Mouse (Mus musculus) liver, postnatal 0 days (tissue): ENCODE measurements around the gene Aasdhppt. TPM values are rescaled to one million over a fixed set of nuclear protein-coding genes. Genes with fewer than 3 reads are reported as not detected.
A peak's percentile ranks its signal among the peaks of the same experiment; 100 is the strongest.

Experiments used
- ATAC-seq: fragments of 200-750 bp; cut with Nextera tagmentation; 2 replicates; pipeline ENCODE4 v1.8.0; 2017; ENCODE audit warnings: mild to moderate bottlenecking, moderate library complexity
- DNase-seq: peaks from one replicate; pipeline ENCODE4 v3.0.0-alpha.2; 2016
- H3K27ac ChIP-seq: fragments of 300-500 bp; sonication (generic); 2 replicates; pipeline ENCODE4 v1.5.1; 2014; ENCODE audit warnings: antibody characterized with exemption, moderate library complexity, mild to moderate bottlenecking, low read depth
- H3K27me3 ChIP-seq: fragments of 300-500 bp; sonication (generic); 2 replicates; pipeline ENCODE4 v1.6.1; 2014; ENCODE audit warnings: low read length, control low read depth, mixed read lengths; ENCODE audit not compliant: insufficient read depth
- H3K36me3 ChIP-seq: fragments of 300-500 bp; sonication (generic); replicated peaks from 2 replicates; pipeline ENCODE4 v1.6.1; 2014; ENCODE audit warnings: mild to moderate bottlenecking, control low read depth, low read length, moderate library complexity, mixed read lengths; ENCODE audit not compliant: insufficient read depth
- H3K4me1 ChIP-seq: fragments of 300-500 bp; sonication (generic); 2 replicates; pipeline ENCODE4 v1.6.1; 2014; ENCODE audit warnings: antibody characterized with exemption, mild to moderate bottlenecking, control low read depth; ENCODE audit not compliant: insufficient read depth
- H3K4me2 ChIP-seq: fragments of 300-500 bp; sonication (generic); 2 replicates; pipeline ENCODE4 v1.6.1; 2014; ENCODE audit warnings: low read depth, mild to moderate bottlenecking, low read length, moderate library complexity, mixed read lengths
- H3K4me3 ChIP-seq: fragments of 300-500 bp; sonication (generic); 2 replicates; pipeline ENCODE4 v1.5.1; 2014; ENCODE audit warnings: low read depth, low read length
- H3K9ac ChIP-seq: fragments of 300-500 bp; sonication (generic); replicated peaks from 2 replicates; pipeline ENCODE4 v1.6.1; 2014; ENCODE audit warnings: mild to moderate bottlenecking, moderate library complexity
- H3K9me3 ChIP-seq: fragments of 300-500 bp; sonication (generic); 2 replicates; pipeline ENCODE4 v1.6.1; 2016; ENCODE audit warnings: mild to moderate bottlenecking, control low read depth, low read length, mixed read lengths
- CTCF ChIP-seq: sonication (generic); IDR thresholded peaks from 2 replicates; pipeline ENCODE4 v1.5.1; 2016; ENCODE audit warnings: antibody characterized with exemption, low read depth
- EP300 ChIP-seq: IDR thresholded peaks from 2 replicates; pipeline ENCODE4 v1.6.1; 2016; ENCODE audit warnings: antibody characterized with exemption, low read depth, mild to moderate bottlenecking
- WGBS: fragments of 180-500 bp; shearing (Covaris S2); extraction: QIAGEN DNeasy Blood & Tissue Kit; methylation state at CpG from one replicate; pipeline ENCODE4 v1.1.7; 2014; ENCODE audit not compliant: insufficient replicate concordance; 5-methylcytosine and 5-hydroxymethylcytosine counted together
- microRNA-seq: library from miRNA; unstranded; fragments of <30 nt; microRNA quantifications from one replicate; pipeline ENCODE4, GENCODE M21; 2016
- polyA plus RNA-seq: library from polyadenylated mRNA; unstranded; fragments of >200 nt; fragmentation: Nextera tagmentation; extraction: Ambion mirVana; gene quantifications from 2 replicates; pipeline ENCODE4 v1.2.1, GENCODE M21; 2015

Gene Aasdhppt
- polyA plus RNA-seq, 1 experiment from 2014 or later, result 22.8 TPM

DNA sequence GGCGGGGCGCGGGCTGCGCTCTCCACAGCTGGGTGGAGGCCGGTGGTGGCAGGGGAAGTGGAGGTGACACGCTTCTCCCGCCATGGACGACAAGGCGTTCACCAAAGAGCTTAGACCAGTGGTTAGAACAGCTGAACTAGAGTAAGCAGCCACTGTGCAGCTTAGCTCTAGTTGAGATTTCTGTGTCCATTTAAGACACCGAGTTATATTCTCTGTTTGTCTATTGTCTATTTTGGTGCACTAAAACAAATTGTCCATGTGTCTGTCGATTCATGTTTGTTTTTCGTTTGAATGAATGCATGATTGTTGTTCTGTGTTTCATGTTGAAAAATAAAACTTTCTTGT is 48.6 kb downstream of the Aasdhppt start:
- Histone ChIP-seq H3K9me3 (peaks cover 9% of the 10 kb centered on the region; the same call in 1 of the 2 replicates), H3K9ac (no peak overlapping the region), H3K27ac (no peak overlapping the region), H3K4me2 (no peak overlapping the region), H3K4me1 (no peaks in the 10 kb centered on the region), H3K27me3 (no peaks in the 10 kb centered on the region), H3K4me3 (no peak overlapping the region), H3K36me3 (no peaks in the 10 kb centered on the region)
- WGBS, result 54% methylated on average over 12 of the region's 12 CpGs
- ATAC-seq (no peak), DNase-seq (no peak)
- TF ChIP-seq EP300 (no peak), CTCF (no peak)

DNA sequence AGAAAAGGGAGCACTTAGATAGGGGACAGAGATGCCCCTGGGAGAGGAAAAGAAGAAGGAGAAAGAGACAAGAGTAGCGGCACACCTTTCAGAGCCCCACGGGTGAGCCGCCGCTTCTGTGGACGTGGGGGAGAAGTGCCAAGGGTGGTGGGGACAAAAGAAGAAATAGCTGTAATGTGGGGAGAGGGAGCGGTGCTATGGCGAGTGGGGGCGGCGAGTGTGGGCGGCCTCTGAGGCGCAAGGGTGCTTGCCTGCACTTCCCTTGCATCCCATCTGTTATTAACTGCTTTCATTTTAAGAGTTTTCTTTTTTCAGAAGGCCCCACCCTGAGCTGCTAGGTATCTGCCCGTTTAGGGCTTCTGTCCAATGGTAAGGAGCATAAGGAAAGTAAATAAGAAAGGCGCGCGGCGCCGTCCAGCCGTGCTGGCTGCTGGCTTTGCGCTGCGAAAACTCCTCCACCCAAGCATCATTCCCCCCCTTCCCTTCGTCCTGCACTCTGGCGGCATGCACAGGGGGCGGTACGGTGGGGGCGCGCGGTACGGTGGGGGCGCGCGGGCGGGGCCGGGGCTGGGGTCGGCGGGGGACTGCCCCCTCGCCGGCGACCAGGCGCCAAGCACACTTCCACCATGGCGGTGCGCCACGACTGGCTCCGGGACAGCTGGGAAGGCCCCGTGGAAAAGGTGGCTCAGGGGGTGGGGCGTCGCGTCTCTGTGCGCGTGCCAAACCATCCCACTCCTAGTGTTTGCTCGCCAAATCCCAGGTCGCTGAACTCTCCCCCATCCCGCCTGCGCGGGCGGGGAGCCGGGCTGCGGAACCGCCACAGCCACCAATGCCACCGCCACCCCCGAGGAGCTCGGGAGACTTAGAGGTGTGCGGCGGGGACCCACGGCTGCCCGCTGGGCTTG is 49.2 kb downstream of the Aasdhppt start:
- H3K9me3 ChIP-seq, result peaks cover 9% of the 10 kb centered on the region; the same call in 1 of the 2 replicates
- 0 out of 2 replicates have a peak overlapping the region, but pooled peaks have one; percentile 1 for H3K4me3 ChIP-seq
- TF ChIP-seq CTCF, result no peak
- TF ChIP-seq EP300, result no peak
- ATAC-seq (peak; percentile 31; the same call in 1 of the 2 replicates), DNase-seq (peak; percentile 83)
- H3K4me2 ChIP-seq, result no peak overlapping the region; the same call in 1 of the 2 replicates
- H3K36me3 ChIP-seq, result no peaks in the 10 kb centered on the region
- H3K27ac ChIP-seq, result no peak overlapping the region
- no peak overlapping the region for H3K9ac ChIP-seq
- H3K4me1 ChIP-seq, result no peaks in the 10 kb centered on the region
- H3K27me3 ChIP-seq, result no peaks in the 10 kb centered on the region
- WGBS, result 61% methylated on average over 51 of the region's 65 CpGs

DNA sequence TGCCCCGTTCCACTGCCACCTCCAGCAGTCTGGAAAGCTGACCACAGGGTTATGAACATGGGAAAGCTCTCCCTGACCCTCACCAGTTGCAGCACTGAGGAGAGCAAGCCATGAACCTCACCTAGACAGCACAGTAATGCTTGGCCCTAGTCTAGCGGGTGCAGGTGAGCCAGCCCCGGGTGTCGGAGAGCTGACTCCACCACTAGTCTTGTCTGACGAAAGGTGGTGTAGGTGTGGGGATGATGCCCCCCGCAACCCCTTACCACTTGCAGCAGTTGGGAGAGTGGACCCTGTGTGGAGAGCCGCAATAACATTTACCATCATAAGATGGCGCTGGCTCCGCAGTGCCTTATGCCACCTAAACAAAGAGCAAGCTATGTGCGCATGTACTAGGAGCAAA is 50.2 kb downstream of the Aasdhppt start:
- 84% methylated on average over 10 of the region's 10 CpGs for WGBS
- no peak overlapping the region for H3K9ac ChIP-seq
- ATAC-seq (no peak), DNase-seq (no peak)
- H3K4me2 ChIP-seq, result no peak overlapping the region
- no peaks in the 10 kb centered on the region for H3K36me3 ChIP-seq
- no peak overlapping the region for H3K4me3 ChIP-seq
- peaks cover 9% of the 10 kb centered on the region; the same call in 1 of the 2 replicates for H3K9me3 ChIP-seq
- no peaks in the 10 kb centered on the region for H3K4me1 ChIP-seq
- no peak overlapping the region for H3K27ac ChIP-seq
- TF ChIP-seq CTCF (no peak), EP300 (no peak)
- H3K27me3 ChIP-seq, result no peaks in the 10 kb centered on the region

Small RNAs within 50 kb of the gene (microRNA-seq; reads per million reads assigned to microRNA genes)
- not detected for gene Gm22195

Other genes starting within 250 kb of the Aasdhppt start
- 3.2 and 3.3 TPM in 2 replicates for gene Kbtbd3, start 362 bp upstream of the Aasdhppt start, polyA plus RNA-seq
- gene Msantd4, start 67.1 kb upstream of the Aasdhppt start, polyA plus RNA-seq, result 11.0 and 12.3 TPM in 2 replicates